Mouse (Mus musculus): ENCODE results near the gene Fbxo44. TPM values are rescaled to one million over a fixed set of nuclear protein-coding genes. Genes with fewer than 3 reads are reported as not detected.

Fbxo44 gene
- polyA plus RNA-seq (2017; shearing (Covaris generic)) = 4.5 TPM

DNA sequence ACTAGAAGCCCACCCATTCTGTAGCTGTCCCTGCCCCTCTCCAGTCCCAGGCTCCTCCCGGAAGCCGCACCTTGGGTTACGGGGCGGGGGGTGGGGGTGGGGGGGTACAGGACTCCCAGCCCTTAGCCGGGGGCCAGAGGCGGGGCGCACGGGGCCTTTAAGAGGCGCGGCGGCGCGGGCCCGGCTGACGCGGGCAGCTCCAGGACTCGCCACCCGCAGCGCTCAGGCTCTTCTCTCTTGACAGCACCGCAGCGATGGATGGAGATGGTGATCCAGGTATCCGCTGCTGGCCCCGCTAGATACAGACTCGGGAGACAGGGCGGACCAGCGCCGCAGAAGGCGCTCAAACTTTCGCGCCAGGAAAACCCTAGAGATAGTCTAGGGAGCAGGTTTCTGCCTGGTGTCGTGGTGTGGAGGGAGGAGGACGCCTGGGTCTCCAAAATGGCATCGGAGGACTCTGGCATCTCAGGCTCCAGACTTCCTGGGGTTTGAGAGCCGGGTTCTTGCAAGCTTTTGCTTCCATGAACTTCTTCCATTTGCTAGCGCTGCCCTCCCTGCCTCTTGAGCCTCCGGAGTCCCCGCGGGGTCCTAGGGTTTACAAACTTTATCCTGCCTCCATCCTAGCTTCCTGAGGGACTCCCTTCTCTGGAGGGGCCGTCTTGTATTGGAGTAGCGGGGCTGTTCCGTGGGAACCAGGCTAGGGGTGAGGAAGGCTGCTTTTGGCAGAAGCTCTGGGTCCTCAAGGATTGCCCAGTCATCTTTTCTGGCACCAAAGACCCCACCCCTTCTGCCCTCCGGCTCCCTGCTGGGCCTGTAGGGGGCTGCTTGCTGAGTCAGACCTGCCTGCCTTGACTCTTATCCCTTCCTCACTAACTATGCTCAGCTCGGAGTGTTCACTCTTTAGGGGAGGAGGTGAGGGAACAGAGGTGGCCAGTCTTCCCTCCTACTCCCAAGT lies at the start of gene Fbxo44, which contains the start of gene Fbxo2:
TSS of gene Fbxo44 (minus strand) at position 47 of the 955 bp plus-strand sequence.
TSS of gene Fbxo2 (plus strand) at position 186 of the 955 bp plus-strand sequence.

DNA sequence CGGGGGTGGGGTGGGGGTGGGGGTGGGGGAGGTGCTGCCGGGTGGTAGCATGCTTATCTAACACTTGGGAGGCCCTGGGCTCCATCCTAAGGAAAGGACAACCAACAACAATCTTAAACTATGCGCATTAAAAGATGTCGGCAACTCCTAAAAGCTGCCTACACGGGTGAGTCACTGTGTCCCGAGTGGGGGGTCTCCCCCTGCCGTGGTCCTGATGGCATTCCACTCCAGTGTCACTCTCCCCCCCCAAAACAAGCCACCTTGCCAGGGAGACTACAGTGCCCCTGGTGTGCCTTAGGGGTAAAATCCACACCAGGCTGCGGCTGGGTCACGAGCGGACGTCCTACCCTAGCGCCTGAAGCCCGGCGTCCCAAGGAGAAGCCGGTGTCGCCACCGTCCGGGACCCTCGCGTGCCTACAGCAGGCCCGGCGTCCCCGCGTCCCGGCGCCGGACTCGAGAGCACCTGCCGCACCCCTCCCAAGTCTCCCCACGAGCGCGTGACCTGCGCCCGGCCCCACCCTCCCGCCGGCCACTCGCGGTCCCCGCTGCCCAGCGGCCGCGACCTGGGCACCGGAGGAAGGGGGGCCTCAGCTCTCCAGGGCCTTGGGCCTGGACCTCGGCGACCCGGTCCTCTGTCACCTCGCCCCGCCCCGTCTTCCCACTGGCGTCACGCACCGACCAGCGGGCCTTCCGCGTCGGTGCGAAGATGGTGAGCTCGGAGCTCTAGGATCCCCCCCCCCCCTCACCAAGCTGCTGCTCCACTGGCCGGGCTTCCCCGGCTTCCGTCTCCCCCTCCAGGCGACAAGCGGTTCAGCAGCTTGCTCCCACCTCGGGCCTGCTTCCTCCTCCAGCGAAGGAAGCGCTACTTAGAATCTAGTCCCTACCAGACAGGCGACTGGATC lies 8.8 kb downstream of the Fbxo44 start, which contains the start of gene Fbxo6:
TSS of gene Fbxo6 (minus strand) at position 874 of the 902 bp plus-strand sequence.

DNA sequence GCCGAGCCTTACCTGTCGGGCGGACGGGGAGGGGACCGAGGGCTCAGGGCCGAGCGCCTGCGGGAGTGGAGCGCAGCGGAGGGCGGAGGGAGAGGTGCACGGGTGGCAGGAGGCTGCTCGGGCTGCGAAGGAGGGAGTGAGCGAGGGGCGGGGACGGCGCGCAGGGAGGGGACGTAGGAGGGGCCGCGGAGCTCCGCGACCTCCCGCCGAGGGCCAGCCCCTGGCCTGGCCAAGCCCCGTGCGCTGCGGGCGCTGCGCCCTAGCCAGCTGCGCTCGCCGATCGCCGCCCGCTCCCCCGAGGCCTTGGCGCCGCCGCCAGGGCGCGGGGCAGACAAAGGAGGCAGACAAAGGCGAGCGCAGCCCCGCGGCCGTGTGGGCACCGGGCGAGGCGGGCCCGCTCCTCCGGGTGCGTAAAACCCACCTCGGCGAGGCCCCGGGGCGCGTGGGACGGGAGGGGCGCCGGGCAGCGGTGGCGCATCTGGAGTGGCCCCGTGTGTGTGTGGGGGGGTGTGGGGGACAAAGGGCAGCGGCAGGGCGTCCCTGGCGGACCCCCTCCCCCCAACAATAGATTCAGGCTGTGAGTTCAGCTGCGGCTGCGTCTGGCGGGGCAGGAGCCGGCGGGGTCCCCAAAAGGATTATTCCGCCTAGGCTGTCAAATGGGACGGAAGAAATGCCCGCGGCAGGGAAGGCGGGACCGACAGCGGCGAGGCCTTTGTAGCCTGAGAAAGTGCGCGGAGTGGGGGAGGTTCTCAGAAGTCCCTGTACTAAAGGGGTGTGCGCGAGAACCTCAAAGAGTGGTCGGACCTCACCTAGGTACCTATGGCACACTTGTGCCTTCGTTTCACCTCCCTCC lies 29.5 kb downstream of the Fbxo44 start, which contains the start of gene Draxin:
TSS of gene Draxin (minus strand) at position 138 of the 853 bp plus-strand sequence.

DNA sequence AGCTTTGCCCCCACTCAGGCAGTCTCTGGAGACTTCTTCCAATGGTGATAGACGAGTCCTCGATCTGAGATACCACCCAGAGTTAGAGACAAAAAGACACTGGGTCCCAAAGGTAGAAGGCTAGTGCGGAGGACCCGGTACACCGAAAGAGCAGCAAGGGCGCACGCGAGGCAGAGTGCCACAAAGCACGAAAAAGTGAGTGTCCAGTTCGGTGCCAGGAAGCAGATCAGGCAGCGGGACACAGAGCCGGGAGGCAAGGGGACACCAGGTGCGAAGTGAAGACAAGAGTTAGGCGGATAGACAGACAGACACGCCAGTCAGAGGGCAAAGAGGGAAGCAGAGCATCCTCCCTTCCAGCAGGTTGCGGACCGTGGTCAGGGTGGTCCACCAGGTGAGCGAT lies 30.1 kb downstream of the Fbxo44 start, which contains the start of gene Mad2l2:
TSS of gene Mad2l2 (plus strand) at position 252 of the 400 bp plus-strand sequence.

Other genes starting within 250 kb of the Fbxo44 start
- 4.0 TPM for gene Plod1, start 223.7 kb downstream of the Fbxo44 start, polyA plus RNA-seq (2017; shearing (Covaris generic))
- 81.7 TPM for gene 2510039O18Rik, start 219.6 kb downstream of the Fbxo44 start, polyA plus RNA-seq (2017; shearing (Covaris generic))
- not detected for gene Nppb, start 174.7 kb downstream of the Fbxo44 start, polyA plus RNA-seq (2017; shearing (Covaris generic))
- not detected for gene Nppa, start 159.8 kb downstream of the Fbxo44 start, polyA plus RNA-seq (2017; shearing (Covaris generic))
- 11.0 TPM for gene Clcn6, start 121.7 kb downstream of the Fbxo44 start, polyA plus RNA-seq (2017; shearing (Covaris generic))
- gene Mthfr, start 121.4 kb downstream of the Fbxo44 start, polyA plus RNA-seq (2017; shearing (Covaris generic)) = 30.3 TPM
- gene Agtrap, start 72.5 kb downstream of the Fbxo44 start, polyA plus RNA-seq (2017; shearing (Covaris generic)) = 11.3 TPM
- 30.8 TPM for gene Mad2l2, start 30.1 kb downstream of the Fbxo44 start, polyA plus RNA-seq (2017; shearing (Covaris generic))
- not detected for gene Draxin, start 29.8 kb downstream of the Fbxo44 start, polyA plus RNA-seq (2017; shearing (Covaris generic))
- gene Fbxo6, start 8.3 kb downstream of the Fbxo44 start, polyA plus RNA-seq (2017; shearing (Covaris generic)) = 30.0 TPM
- 0.29 TPM for gene Fbxo2, start 139 bp upstream of the Fbxo44 start, polyA plus RNA-seq (2017; shearing (Covaris generic))
- not detected for gene Disp3, start 127.5 kb upstream of the Fbxo44 start, polyA plus RNA-seq (2017; shearing (Covaris generic))